Mouse (Mus musculus) regulatory T cell (primary cell): ENCODE results near the gene D430042O09Rik.

Source experiments
- in situ Hi-C: fragments of 300-600 bp; cut with MboI, MseI; formaldehyde crosslinking; loops from one replicate; pipeline ENCODE4 v1.15.1; 2025; ENCODE audit warnings: high pct_unique_total_duplicates

D430042O09Rik gene

DNA sequence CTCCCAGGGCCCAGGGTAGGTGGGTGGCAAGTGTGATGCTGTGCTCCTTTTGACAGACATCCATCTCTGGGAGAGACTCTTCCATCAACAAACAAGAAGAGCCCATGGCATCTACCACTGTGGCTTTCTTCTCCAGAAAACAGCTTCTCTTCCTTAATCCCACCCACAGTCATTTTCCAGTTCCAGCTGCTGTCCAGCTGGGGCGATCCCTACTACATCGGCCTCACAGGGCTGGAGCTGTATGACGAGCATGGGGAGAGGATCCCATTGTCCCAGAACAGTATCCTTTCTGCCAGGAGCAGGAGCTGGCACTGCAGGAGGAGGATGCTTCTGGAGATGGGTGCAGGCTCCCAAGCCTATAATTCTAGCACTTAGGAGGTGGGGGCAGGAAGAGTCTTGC is 160.9 kb downstream of the D430042O09Rik start:
- in situ Hi-C loops: no loop called here

DNA sequence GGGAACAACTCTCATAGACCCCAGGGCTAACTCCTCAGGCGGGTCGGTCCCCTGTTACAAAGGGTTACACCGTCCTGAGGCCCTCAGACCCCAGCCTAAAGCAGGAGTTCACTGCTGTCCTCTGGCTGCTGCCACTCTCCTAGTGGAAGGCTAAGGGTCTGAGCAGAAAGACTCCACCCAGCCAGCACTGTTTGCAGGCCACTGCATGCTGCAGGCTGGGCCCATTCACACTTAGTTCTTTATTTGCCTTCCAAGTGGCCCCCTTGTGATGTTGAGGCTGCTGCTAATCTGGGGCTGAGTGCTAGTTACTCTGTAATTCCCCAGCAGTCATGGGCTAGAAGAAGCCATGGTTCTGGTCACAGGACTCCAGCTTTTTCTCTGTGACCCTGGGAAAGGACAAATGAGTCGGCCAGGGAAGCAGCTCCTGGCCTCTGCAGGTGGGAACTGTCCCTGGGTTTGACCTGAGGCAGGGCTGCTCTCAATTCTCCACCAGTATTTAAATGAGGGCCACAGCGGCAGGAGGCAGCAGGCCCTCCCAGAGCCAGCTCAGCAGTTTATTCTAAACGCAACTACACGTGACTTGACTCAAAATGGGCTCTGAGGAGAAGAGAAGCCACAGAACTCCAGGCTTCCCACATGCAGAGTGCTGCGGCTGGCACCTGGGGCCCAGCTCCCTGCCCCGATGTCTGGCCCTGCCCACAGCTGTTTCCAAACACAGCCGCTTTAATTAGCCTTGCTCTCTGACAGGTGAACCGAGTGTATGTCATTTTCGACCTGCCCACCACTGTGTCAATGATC is 163.9 kb downstream of the D430042O09Rik start:
- in situ Hi-C loops: no loop called here

DNA sequence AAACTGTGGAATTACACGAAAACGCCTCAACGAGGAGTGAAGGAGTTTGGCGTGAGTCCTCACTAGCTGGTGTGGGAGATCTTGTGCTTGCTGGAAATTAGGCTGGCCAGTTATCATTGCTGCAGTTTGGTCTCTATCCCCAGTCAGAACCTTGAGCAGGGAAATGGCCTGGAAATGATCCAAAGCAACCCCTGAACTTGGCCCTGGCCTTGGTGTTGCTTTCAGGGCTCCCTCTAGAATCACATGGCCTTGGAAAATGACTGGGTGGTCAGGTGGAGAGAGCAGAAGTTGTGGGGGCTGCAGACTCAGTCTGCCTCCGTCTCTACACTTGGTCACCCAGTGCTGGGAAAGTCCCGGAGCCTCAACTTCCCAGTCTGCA is 164.5 kb downstream of the D430042O09Rik start:
- in situ Hi-C loops: no loop called here

DNA sequence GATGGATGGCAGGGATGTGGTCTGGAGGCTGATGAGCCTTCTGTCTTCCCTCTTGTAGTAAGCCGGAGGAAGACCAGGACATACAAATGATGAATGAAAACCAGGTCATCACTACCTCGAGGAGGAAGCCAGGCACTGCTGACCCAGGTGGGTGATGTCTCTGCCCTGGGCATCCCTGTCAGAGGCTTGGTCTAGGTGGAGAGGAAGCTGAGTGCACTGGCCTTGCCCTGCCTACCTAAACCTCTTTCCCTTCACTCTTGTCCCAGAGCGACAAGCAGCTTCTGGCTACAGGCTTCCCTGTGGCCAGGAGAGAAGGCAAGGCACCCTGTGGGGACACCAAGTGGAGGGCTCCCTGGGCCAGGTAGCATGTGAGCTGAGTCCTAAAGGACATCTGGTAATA is 165.2 kb downstream of the D430042O09Rik start:
- in situ Hi-C loops: no loop called here

DNA sequence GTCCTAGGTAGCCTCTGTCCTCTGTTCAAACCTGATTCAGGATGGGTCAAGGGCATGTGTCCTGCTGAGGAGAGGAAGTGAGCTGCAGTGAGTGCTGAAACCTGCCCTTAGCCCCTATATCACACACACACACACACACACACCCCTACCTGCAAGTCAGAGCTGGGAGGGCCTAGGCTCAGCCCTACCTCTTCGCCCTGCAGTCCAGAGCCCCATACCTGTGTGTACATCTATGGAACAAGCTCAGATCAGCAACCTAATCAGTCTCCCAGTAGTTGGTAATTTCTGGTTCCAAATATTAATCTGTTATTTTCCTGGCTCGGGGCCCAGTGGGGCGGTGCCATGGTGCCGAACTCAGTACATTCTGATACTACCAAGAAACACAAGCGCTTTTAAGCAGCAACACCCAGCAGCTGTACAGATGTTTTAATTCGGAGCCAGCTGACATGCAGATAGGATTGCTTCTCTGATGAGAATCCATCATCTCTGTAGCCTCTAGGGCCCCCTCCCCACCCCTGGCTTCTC is 166.3 kb downstream of the D430042O09Rik start:
- in situ Hi-C loops: no loop called here

DNA sequence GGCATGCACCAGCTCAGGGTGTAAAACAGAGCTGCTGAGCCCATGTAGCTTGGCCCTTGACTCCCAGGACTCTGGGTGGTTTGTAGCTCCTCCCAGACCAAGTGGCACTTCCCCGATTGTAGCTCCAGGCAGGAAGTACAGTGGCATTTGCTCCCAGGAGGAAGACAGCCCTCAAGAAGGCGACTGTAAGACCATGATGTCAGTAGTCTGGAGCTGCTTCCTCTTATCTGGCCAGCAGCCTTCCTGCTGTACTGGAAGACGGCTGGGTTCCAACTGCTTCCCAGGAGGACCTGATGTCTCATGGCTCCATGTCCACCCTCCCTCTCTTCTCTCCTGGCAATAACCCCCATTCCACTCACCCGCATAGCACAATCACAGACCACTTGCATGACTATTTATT is 170.4 kb downstream of the D430042O09Rik start:
- in situ Hi-C loops: no loop called here

DNA sequence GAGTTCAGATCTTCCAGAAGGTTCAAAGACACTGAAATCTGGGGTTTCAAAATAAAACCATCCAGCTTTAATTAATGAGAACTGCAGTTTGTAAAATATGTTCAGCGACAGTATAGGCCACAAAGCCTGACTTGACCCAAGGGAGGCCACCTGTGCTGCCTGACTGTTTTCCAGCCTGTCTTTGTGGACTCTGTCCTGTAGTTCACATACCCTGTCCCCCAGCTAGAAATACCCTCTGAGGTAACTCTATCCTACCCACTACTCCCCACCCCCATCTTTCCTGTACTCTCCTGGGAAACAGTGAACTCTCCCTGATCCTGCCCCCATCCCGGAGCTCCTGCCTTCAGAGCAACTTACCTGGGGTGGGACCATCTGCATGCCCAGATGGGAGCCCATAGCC is 175.5 kb downstream of the D430042O09Rik start:
- in situ Hi-C loops: no loop called here

DNA sequence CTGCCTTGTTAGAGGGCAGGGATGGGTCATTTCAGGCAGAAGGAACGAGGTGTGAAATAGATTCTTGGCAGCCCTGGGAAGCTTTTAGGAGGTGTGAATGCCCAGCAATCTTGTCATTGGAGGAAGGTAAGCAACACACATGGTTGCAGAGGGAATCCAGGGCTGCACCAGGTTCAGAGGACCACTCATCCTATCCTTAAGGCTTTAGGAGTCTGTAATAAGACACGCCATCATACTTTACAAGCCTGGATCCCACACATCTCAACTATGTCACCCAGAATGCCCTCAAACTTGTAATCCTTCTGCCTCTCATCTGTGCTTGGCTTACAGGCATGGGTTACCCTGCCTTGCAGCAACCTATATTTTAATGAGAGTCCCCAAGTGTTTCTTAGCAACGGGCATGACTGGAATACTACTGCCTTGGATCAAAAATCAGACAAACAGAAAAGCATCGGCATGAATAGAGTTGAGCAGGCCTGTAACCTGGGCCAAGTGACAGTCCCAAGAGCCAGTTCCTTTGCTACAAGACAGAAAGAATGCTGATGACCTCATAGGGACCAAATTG is 178.5 kb downstream of the D430042O09Rik start:
- in situ Hi-C loops: no loop called here

DNA sequence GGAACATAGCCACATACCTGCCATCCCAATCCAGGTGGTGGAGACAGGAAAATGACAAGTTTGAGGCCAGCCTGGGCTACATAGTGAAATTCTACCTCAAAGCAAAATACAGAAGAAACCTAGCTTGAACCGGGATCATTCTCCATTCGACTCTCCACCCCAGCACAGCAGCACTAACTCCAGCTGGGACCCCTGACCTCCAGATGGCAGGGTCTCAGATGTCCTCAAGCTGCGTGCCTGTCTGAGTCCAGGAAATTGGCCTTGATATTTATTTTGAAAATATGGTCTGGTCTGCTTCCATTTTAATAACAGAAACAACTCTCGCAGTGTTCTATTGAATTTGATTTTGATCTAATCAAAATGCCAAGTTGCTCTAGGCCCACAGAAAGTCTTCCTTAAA is 179.4 kb downstream of the D430042O09Rik start:
- in situ Hi-C loops: no loop called here

DNA sequence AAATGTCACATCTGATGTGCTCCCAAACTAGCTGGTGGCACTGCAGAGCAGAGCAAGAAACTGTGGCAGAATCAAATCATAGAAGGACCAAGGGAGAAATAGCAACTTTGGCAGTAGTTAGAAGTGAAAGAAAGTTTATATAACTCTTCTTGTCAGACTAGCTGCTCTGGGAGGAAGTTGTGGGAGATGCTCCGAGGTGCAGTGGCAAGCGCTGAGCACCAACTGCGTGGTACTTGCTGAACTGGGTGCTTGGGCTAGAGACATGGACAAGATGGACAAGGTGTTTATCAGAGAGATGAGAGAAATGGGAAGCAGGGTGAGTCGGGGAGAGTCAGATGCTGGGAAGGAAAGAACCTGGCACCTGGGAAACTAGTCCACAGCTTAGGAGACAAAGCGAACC is 180.1 kb downstream of the D430042O09Rik start:
- in situ Hi-C loops: no loop called here

DNA sequence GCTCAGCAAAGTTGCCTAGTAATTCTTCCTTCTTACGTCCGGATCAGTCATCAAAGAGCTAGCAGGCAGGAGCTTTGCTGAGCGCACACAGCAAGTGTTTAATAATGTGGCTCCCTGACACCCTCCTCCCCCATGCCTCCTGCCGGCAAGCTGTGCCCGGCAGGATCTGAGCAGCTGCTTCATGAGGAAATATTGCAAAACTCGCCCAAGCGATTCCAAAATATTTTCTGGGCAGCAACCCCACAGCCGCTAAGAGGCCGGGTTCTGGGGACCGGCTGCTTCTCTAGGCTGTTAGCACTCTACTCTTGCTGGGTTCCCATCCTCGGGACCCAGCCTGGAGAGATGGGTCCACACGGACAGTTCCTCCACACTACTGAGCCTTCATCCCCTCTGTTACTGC is 180.7 kb downstream of the D430042O09Rik start:
- in situ Hi-C loops: no loop called here

DNA sequence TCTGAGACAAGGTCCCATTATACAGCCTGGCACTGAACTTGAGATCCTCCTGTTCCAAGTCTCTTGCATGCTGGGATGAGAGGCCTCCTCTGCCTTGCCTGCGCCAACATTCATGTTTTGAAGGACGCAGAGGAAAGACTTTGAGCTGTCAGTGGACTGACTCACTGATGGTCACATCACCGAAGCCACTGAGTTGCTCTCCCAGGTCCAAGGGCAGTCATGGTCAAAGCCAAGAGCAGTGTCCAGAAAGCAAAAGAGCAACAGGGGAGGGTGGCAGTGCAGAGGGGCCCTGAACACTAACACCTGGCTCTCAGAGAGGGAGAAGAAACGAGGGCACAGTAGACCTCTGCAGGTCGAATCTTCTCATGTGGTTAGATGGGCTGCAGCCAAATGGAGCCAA is 185.9 kb downstream of the D430042O09Rik start:
- in situ Hi-C loops: no loop called here

DNA sequence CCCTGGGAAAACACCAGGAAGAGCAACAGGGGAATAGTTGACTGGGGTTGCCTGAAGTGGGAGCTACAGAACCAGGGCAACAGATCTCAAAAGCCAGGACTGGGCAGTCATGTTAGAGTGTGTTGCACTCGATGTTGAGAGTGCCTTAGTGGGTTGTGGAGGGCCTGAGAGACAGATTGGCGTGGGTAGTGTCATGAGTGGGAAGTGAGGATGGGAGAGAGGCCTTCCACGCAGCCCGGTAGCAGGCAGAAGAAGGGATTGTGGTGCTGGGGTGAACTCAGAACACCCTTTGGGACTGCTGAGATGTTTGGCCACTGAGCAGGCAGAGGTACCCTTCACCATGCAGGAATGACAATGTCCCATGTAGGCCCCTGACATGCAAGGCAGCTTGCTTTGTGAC is 189.4 kb downstream of the D430042O09Rik start:
- in situ Hi-C loops: no loop called here

DNA sequence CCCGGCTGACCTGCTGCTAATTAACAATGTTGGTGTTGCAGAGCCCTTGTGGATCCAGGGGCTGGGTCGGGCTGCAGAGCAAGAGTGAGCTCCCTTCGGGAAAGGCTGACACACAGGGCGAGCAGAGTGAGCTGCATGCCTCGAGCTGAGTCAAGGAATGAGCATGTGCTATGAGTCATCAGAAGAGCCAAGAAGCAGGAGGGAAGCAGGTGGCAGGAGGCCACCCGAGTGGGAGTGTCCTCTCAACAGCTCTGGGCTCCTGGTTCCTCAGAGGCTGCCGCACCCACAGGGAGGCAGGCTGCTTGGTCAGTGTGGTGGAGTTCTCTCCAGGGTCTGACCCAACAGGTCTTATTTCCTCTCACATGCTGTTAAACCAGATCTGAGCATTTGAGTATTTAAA is 191.3 kb downstream of the D430042O09Rik start:
- in situ Hi-C loops: no loop called here

DNA sequence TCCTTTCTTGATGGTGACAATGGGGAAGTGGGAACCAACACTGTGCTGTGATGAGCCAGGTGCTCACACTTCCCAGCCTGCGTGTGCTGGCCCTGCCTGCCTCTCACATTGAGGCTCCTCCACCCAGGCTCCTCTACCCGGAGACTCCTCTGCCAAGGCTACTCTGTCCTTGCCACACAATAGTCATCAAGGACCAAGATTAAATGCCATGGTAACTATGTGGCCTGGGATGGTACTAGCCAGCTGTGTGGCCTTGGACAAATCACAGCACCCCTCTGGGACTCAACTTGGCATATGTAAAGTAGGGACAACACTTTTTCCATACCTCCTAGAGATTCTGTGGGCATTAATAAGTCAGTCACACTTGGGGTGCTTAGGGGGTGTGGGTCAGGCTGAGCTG is 192.2 kb downstream of the D430042O09Rik start:
- in situ Hi-C loops: no loop called here

DNA sequence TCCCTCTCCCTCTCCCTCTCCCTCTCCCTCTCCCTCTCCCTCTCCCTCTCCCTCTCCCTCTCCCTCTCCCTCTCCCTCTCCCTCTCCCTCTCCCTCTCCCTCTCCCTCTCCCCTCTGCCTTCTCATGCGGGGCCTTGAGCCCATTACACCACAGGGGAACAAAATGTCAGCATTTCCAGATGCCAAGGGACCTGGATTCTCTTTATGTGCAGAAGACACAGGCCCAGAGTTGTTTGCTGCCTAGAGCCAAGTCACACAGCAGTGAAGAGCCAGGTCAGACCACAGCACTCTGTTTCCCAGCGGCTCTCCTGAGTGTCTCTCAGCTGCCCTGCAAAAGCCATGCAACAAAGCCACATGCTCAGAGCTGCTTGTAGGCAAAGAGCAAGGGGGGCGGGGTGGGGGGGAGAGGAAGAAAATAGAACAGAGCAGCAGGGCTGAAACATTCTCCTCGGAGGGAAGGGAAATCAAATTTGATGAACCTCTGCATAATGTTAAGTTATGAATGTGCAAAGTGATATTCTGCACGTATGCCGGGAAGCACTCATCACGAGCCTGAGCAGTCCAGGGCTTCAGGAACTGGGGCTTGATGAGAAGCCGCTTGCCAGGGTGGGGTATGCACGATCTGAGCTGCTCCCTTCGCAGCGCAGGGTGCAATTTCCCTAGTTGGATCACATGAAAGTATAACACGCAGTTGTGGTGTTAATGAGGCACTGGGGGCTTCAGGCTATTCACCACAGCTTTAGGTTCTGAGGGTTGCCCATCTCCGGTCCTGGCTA is 192.9 kb downstream of the D430042O09Rik start:
- in situ Hi-C loops: no loop called here

DNA sequence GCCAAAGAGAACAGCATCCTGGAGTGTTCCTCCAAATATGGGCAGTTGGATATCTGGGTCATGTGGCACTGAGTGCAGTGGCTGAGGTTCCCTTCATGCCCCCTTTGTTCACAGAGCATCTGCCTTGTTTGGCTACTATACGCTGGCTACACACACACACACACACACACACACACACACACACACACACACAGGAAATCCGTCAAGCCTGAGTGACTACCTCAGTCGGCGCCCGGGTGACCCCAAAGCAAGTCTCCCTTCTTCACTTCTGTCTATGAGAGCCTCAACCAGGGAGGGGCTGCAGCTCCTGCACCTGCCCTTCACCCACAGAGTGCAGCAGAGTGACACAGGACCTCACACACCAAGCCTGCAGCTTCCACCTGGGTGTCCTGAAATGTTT is 213.1 kb downstream of the D430042O09Rik start:
- in situ Hi-C loops: no loop called here

DNA sequence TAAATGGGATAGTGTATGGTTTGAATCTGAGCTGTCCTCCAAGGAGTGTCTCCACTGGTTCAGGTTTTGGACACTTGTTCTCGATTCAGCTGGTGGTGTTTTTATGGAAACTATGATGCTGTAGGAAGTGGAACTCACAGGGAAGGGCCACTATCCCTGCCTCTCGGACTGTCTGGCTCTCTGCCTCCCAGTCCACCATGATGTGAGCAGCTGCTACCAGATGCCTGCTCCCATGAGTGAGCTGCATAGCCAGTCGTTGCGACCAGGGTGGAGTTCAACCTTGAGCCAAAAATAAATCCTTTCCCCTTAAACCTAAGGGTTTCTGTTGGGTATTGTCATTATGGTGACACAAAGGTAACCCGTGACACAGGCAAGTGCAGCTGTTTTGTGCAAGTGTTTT is 216.4 kb downstream of the D430042O09Rik start:
- in situ Hi-C loops: no loop called here
